Mouse (Mus musculus) common myeloid progenitor, adult 5-6 weeks (primary cell): ENCODE results near the gene Aoc2. TPM values are rescaled to one million over a fixed set of nuclear protein-coding genes. Genes with fewer than 3 reads are reported as not detected.

Experiments used
- ATAC-seq: replicated peaks from 2 replicates; pipeline ENCODE4 v1.8.0; 2016; ENCODE audit warnings: low read depth, mild to moderate bottlenecking, moderate TSS enrichment, inconsistent platforms; ENCODE audit not compliant: poor library complexity, severe bottlenecking
- total RNA-seq: library from RNA; stranded (forward); fragments of 200-1000, 187-1606 nt; gene quantifications from 2 replicates; pipeline ENCODE4 v1.2.3, GENCODE M21; 2017

Aoc2 gene
- 0.78 and 2.4 TPM in 2 replicates for total RNA-seq

GRCm38 (mm10) chr11:101324763-101325162, at the start of gene Aoc2:
Aoc2 (plus strand) TSS chr11:101325063.
- no peak for ATAC-seq

- ATAC-seq: no peak
Observed at GRCm38 (mm10) chr11:101275309-101275708, 49.6 kb upstream of the Aoc2 start.

- no peak for ATAC-seq
Observed at GRCm38 (mm10) chr11:101276319-101277070, 48.4 kb upstream of the Aoc2 start.

DNA sequence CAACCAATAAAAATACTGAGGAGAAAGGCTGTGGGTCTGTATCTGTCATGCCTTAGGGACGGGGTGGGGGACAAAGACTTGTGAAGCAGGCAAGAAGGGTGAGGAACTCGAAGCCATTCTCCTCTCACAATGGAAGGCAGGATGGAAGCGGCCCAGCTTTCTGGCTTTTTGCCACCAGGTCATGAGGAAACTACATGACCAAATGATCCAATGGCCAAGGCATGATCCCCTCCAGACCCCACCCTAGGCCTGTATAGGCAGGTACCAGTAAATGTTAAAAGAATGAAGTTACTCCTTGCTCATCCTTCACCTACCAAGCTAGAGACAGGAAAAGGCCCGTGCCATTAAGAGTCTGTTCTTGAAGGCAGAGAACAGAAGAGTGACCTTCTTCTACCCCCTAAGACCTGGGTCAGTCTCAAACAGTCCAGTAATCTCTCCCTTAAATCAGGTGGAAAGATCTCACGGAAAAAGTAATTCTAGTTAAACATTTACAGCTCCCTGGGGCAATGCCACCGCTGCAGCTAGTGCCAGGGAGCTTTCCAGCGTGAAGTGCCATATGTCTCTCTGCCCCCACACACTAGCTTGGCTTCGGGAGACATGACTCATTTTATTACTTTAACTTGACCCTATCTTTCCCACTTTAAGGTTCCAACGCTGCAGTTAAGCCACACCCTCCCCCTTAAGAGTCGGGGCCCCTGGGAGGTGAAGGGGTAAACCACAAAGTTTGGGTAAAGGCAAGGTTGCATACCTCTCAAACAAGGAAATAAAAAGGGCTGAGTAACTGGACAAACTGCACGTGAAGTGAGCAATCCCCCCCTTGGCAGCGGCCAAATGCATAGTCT, 47.3 kb upstream of the Aoc2 start:
- ATAC-seq: no peak

DNA sequence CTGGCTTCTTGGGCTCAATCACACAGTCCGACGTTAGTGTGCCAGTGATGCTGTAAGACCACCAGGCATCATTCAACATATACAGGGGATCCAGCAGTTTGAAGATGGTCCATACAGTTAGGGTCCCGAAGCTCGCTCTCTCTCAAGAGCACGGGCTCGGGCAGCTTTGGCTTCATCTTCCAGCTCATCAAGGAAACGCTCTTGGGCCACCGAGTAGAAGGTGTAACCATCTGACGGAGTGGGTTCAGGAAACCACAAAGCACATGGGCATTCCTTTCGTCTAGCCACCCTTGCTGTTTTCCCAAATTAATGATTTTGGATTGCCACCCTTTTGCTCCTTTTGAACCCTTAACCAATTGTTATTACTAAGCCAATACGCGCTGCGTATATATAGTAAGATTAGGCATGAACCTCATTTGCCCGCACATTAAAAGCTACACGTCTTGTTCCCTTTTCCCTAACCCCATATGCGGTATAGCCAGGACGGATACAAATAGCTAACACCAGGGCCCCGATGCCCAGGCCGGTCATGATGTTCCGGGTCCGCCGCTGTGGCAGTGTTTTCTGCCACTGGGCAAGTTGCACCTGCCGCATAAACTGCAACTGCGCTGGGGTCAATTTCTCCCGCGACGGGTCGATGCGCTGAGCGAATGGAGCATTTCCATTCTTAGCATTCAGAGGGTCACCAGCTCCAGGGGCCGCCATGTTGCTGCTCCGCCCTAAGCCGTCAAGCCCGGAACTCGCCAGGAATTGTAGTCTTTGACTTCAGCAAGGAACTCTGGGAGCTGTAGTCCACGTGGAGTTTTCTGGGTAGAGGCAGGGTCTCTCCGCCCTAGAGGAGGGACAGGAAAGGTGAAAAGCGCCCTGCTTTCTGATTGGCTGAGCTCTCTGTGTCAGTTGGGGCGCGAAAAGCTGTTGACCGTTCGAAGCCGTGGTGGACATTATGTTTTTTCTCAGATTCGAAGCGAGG, 46.4 kb upstream of the Aoc2 start, which contains the start of the genes Cntd1 and Coa3:
TSS of gene Cntd1 (plus strand) at position 790 of the 970 bp plus-strand sequence.
TSS of gene Coa3 (minus strand) at position 892 of the 970 bp plus-strand sequence.
- ATAC-seq: peak; percentile 97

DNA sequence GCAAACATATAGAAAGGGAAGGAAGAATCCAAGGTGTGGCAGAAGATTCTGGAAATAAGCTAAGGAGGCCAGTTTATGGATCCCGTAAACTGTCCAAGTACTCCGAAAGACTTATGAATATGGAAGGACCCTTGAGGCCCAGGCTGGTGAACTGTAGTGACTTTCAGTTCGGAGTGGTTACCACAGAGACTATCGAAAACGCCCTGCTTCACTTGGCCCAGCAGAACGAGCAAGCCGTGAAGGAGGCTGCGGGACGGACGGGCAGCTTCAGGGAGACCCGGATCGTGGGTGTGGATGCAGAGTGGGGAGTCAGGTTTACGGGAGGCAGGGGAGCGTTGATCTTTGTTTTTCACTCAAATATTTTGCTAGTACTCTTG, 45.7 kb upstream of the Aoc2 start:
- peak; percentile 14; the same call in 1 of the 2 replicates for ATAC-seq

DNA sequence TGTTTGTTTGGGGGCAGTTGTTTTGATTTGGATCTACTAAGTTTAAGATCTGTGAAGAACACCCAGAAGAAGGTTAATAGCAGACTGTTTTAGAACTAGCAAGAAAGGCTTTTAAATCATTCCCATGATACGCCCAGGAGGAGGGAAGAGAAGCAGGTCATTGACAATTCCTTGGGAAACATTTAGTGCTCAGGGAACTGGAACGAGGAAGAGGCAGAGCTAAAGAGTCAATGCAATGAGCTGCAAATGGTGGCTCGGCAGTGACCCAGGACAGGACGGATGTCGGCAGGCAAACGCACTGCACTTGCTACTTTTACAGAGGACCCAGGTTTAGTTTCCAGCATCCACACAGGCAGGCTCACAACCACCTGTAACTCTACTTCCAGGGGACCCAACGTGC, 44.0 kb upstream of the Aoc2 start:
- ATAC-seq: no peak

DNA sequence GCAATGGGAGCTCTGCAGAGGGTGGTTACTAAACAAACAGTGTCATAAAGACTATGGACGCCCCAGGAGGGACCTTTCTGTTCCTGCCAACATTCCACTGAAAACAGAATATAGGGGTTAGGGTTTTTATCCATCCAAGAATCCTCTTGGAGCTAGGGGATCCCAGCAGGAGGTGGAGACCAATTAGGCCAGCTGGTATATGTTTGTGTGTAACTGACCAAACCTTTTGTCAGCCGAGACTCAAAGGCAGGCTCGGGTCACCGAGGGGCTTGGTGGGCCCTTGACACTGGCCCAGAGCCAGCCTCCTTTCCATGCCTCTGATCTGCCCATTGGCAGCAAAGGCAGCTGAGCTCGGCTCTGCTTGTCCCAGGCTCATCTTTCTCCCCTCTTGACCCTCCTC, 42.0 kb upstream of the Aoc2 start:
- ATAC-seq: no peak

DNA sequence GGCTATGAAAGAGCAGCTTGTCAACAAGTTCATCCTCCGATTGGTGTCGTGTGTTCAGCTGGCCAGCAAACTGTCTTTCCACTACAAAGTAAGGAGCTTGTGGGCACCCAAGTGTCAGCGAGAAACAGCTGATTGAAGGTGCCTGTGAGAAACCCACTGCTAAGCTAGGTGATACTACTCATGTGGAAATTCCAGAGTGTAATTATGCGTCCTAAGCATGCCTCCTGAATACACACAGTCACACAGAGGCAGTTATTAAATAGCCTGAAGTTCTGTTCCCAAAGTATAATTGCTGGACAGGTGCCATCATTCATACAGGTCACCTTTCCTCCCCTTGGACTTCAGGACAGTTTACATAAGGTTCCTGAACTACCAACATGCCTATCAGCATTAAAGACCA, 41.1 kb upstream of the Aoc2 start:
- ATAC-seq: no peak

GRCm38 (mm10) chr11:101287306-101287705, 37.6 kb upstream of the Aoc2 start:
- peak; percentile 65 for ATAC-seq

GRCm38 (mm10) chr11:101291231-101291630, 33.6 kb upstream of the Aoc2 start:
- ATAC-seq: no peak

GRCm38 (mm10) chr11:101295191-101295590, 29.7 kb upstream of the Aoc2 start:
- ATAC-seq: no peak

DNA sequence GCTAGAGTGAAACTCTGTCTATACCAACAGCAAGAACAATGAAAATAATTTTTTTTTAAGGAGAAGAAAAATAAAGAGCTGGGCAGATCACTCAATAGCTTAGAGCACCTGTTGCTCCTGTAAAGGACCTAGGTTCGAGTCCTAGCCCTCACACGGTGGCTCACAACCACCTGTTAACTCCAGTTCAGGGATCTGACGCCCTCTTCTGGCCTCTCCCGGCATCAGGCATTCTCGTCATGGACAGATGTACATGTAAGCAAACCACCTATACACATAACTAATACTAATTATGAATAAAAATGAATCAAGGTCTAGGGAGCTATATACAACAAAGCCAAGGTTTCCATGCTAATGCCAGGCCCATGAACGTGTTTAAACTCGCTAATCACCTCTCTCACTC, 24.0 kb upstream of the Aoc2 start:
- no peak for ATAC-seq

DNA sequence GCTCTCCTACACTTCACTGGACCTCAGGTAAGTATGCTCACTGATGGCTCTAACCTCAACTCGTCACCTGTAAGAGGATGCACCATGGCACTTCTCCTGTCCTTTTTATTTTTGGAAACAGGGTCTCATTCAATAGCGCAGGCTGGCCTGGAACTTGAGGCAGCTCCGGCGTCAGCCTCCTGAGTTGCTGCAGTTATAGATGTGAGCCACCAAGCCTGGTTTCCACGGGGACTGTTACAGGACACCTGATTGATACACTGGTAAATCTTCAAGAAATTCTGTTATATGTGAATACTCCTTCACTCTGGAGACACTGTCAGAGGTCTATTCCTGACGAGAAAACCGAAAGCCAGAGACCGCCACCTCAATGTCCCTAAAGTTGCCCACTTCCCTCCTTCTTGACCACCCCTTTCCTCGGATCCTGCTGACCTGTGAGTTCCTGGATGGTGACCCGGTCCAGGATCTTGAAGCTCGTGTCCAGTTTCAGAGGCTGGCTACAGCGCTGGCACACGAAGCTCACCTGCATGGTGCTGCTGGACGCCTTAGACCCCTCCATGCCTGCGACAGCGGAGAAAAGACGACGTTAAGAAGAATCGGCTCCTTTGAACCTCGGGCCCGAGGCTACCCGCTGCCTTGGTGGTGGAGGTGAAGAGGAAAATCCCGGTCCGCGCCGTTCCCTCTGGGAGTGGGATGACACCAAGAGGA, 23.4 kb upstream of the Aoc2 start:
- ATAC-seq: no peak

- peak; percentile 98 for ATAC-seq
Observed at GRCm38 (mm10) chr11:101302004-101302798, 22.7 kb upstream of the Aoc2 start, which contains the start of gene Becn1. Becn1 (minus strand) TSS chr11:101302286.

- ATAC-seq: no peak
Observed at GRCm38 (mm10) chr11:101307744-101308143, 17.1 kb upstream of the Aoc2 start.

DNA sequence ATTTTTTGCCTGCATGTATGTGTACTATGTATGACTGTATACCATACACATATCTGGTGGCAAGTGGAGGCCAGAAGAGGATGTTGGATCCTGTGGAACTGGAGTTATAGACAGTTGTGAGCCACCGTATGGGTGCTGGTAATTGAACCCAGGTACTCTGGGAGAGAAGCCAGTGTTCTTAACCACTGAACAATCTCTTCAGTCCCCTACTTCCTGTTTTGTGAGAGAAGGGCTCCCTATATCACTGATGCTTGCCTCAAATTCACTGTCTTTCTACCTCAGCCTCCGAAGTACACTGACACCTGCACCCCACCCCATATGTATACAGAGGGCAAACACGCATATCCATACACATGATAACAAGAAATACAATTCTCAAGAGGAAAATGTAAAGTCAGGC, 13.8 kb upstream of the Aoc2 start:
- no peak for ATAC-seq

GRCm38 (mm10) chr11:101312150-101312549, 12.7 kb upstream of the Aoc2 start:
- ATAC-seq: no peak

DNA sequence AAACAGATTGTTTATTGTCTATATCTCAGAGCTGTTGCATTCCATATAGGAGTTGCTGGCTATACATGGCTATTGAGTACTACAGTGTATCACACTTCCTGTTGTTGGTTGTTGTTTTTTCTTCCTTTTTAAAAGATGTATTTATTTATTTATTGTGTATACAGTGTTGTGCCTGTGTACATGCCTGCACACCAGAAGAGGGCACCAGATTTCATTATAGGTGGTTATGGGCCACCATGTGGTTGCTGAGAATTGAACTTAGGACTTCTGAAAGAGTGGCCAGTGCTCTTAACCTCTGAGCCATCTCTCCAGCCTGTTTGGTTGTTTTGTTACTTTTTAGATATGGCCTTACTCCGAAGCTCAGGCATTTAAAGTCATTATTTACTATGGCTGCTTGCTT, 10.3 kb upstream of the Aoc2 start:
- no peak for ATAC-seq
